ENCODE assay signal across 28 mouse cellular contexts in genomic region chr8:87028171-87028570, GRCm38 (mm10).
"Had no signal": no experiment of that assay in that cellular context is flagged by ENCODE, and none has a peak within 500 bp of the region (broad histone marks: within the 10 kb centered on the region; RNA-seq: fewer than 3 reads in every experiment).

No protein-coding gene starts in this region.

- H3K4me2 ChIP-seq: embryonic facial prominence, embryonic 12.5 days; embryonic facial prominence, embryonic 13.5 days; embryonic facial prominence, embryonic 15.5 days; forebrain, embryonic 12.5 days; forebrain, embryonic 13.5 days; forebrain, embryonic 15.5 days had no signal

- ATAC-seq: forebrain, embryonic 13.5 days; forebrain, embryonic 14.5 days; forebrain, embryonic 15.5 days; forebrain, embryonic 16.5 days; forebrain, postnatal 0 days had no signal

- H3K36me3 ChIP-seq: embryonic facial prominence, embryonic 10.5 days; embryonic facial prominence, embryonic 12.5 days; embryonic facial prominence, embryonic 13.5 days; embryonic facial prominence, embryonic 15.5 days; forebrain, embryonic 10.5 days; forebrain, embryonic 12.5 days; forebrain, embryonic 15.5 days had no signal

- H3K9me3 ChIP-seq: embryonic facial prominence, embryonic 10.5 days; embryonic facial prominence, embryonic 12.5 days; embryonic facial prominence, embryonic 13.5 days; embryonic facial prominence, embryonic 15.5 days; forebrain, embryonic 10.5 days; forebrain, embryonic 12.5 days; forebrain, embryonic 13.5 days; forebrain, embryonic 15.5 days had no signal

- H3K27me3 ChIP-seq: embryonic facial prominence, embryonic 12.5 days; embryonic facial prominence, embryonic 13.5 days; embryonic facial prominence, embryonic 15.5 days; forebrain, embryonic 12.5 days; forebrain, embryonic 13.5 days; forebrain, embryonic 15.5 days had no signal

- H3K4me1 ChIP-seq: embryonic facial prominence, embryonic 10.5 days; embryonic facial prominence, embryonic 12.5 days; embryonic facial prominence, embryonic 13.5 days; embryonic facial prominence, embryonic 15.5 days; forebrain, embryonic 10.5 days; forebrain, embryonic 12.5 days; forebrain, embryonic 13.5 days; forebrain, embryonic 15.5 days had no signal

- H3K9ac ChIP-seq: embryonic facial prominence, embryonic 12.5 days; embryonic facial prominence, embryonic 13.5 days; embryonic facial prominence, embryonic 15.5 days; forebrain, embryonic 12.5 days; forebrain, embryonic 13.5 days; forebrain, embryonic 15.5 days; forebrain, postnatal 0 days had no signal

- H3K4me3 ChIP-seq: embryonic facial prominence, embryonic 10.5 days; embryonic facial prominence, embryonic 12.5 days; embryonic facial prominence, embryonic 13.5 days; embryonic facial prominence, embryonic 15.5 days; erythroblast, embryonic 14.5 days; forebrain, embryonic 10.5 days; forebrain, embryonic 12.5 days; forebrain, embryonic 13.5 days; forebrain, embryonic 15.5 days; gastrocnemius, adult 2 months; heart, adult 2 months had no signal

- H3K27ac ChIP-seq: embryonic facial prominence, embryonic 10.5 days; embryonic facial prominence, embryonic 12.5 days; embryonic facial prominence, embryonic 13.5 days; embryonic facial prominence, embryonic 15.5 days; forebrain, embryonic 10.5 days; forebrain, embryonic 12.5 days; forebrain, embryonic 13.5 days; forebrain, embryonic 15.5 days; gastrocnemius, adult 2 months; heart, adult 2 months had no signal

- DNase-seq: cerebellum, adult 8-10 months; cerebellum, adult 9-10 months; cerebellum, adult 9-11 months; cerebellum, postnatal 10 days; cerebellum, postnatal 14 days; cerebellum, postnatal 25 days; cerebellum, postnatal 36 days; embryo, embryonic 11 days; forebrain, postnatal 0 days; gastrocnemius, adult 2 months; gastrocnemius, postnatal 10 days; gastrocnemius, postnatal 14 days; gastrocnemius, postnatal 25 days; gastrocnemius, postnatal 36 days; heart, adult 11 months; heart, adult 18-20 months; heart, adult 2 months had no signal
